Mouse (Mus musculus): ENCODE measurements around the gene Vstm2a.

GRCm38 (mm10) chr11:16268396-16268795 lies 10.9 kb downstream of the Vstm2a start:
- TF ChIP-seq CTCF (IDR thresholded peaks at IDR 0.05; ENCODE audit: extremely low read depth, insufficient read length, insufficient replicate concordance, low read depth, low read length): no peak
- TF ChIP-seq POLR2A (IDR thresholded peaks at IDR 0.05; ENCODE audit: low read depth, low read length): no peak

Measured in small intestine, adult 2 months (tissue).